Mouse (Mus musculus): ENCODE measurements around the gene Sun5.

Sun5 gene

DNA sequence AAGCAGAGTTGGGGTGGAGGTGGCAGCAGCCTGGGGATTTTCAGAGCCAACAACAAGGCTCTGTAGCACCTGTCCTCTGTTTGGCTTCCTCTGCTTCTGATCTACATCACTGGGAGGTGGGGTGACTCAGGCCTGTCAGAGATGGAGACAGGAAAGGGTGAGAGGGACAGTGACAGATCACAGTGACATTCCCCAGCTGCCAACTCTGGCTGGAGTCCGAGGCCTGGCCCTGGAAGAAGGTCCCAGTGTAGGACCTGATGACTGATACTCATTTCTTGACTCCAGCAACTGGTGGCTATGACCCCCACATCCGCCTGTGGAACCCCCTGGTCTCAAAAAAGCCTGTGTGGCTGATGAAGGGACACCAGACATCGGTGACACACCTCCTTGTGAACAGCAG, 61.0 kb downstream of the Sun5 start:
- DNase-seq (ENCODE audit: low spot score in 2 of 2), result no peak

DNA sequence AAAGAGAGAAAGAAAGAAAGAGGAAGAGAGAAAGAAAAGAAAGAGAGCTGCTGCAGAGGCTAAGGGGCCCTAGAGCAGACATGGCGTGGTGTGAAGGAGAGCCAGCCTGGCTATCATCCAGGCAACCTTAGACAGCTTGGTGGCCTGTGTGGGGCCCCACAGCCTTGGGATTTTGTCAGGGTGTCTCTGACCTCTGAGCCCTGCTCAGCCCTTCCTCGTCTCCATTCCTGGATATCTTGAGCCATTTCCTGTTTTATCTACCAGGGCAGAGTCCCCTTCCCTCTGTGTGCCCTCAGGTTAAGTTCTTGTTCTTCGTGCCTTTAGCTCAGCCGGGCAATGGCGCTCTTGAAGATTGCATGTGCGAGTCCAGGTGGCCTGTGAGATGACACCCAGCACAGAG, 62.0 kb downstream of the Sun5 start:
- DNase-seq (ENCODE audit: low spot score in 2 of 2), result no peak

DNA sequence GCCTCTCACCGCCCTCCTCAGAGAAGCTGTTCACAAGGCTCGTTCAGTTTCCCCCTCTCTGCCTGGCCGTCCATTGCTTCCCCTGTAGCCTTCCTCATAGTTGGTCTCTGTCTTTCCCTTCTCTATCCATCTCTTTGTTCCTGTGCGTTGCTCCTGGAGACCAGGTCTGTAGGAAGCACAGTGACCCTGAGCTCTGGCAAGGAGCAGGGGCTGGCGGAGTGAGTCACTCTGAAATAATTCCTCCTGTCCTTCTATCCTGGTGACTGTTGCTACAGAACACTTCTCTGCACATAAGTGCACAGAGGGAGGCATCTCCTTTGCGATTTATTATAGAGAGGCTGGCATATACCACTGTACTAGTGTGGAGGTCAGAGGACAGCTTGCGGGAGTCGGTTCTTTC, 62.7 kb downstream of the Sun5 start:
- no peak for DNase-seq (ENCODE audit: low spot score in 2 of 2)

GRCm38 (mm10) chr2:153807464-153807863, 63.4 kb downstream of the Sun5 start:
- peak; percentile 51 to 60 for DNase-seq (ENCODE audit: low spot score in 2 of 2)

Data from frontal cortex, postnatal 25 days (tissue).